Mouse (Mus musculus) adrenal gland, postnatal 36 days (tissue): ENCODE results near the gene Pard3b. TPM values are rescaled to one million over a fixed set of nuclear protein-coding genes. Genes with fewer than 3 reads are reported as not detected.

Experiments
- DNase-seq, 2 experiments: peaks; one replicate each; pipeline ENCODE4 v3.0.0; 2021; ENCODE audit warnings: mixed read lengths in 1 of 2
- total RNA-seq, 2 experiments: library from RNA; stranded (reverse); gene quantifications; 2 replicates each; pipeline ENCODE4 v1.2.3; 2021

Gene Pard3b
- total RNA-seq, 2 experiments from 2014 or later: 14.8 to 17.4 TPM

- DNase-seq: no peak
Observed at GRCm38 (mm10) chr1:62244191-62244984, 605.8 kb downstream of the Pard3b start.

- no peak for DNase-seq
Observed at GRCm38 (mm10) chr1:62252432-62252831, 613.8 kb downstream of the Pard3b start.

- no peak for DNase-seq
Observed at GRCm38 (mm10) chr1:62254316-62254715, 615.7 kb downstream of the Pard3b start.

- no peak for DNase-seq
Observed at GRCm38 (mm10) chr1:62254888-62255287, 616.3 kb downstream of the Pard3b start.

- DNase-seq: no peak
Observed at GRCm38 (mm10) chr1:62276466-62276865, 637.8 kb downstream of the Pard3b start.

- no peak for DNase-seq
Observed at GRCm38 (mm10) chr1:62278586-62278985, 640.0 kb downstream of the Pard3b start.

DNA sequence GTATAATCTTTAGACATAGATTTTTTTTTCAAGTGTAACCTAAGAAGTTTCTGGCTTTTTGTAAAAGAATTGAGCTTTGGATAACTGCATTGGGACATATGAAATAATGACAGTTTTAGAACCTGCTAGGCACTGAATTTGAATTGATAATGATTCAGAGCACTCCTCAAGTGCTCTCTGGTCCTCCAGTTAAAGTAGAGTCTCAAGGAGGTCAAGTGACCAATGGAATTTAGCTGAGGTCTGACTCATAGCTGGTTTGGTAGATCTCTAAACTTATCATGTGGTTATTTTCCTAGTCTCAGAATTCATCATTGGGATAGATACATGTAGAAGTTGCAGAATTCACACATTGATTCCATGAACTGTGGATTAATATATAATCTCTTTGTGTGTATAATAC, 642.0 kb downstream of the Pard3b start:
- no peak for DNase-seq

- DNase-seq: no peak
Observed at GRCm38 (mm10) chr1:62282835-62283234, 644.2 kb downstream of the Pard3b start.

GRCm38 (mm10) chr1:62283624-62284023, 645.0 kb downstream of the Pard3b start:
- DNase-seq: no peak

GRCm38 (mm10) chr1:62309376-62309775, 670.8 kb downstream of the Pard3b start:
- DNase-seq: no peak

DNA sequence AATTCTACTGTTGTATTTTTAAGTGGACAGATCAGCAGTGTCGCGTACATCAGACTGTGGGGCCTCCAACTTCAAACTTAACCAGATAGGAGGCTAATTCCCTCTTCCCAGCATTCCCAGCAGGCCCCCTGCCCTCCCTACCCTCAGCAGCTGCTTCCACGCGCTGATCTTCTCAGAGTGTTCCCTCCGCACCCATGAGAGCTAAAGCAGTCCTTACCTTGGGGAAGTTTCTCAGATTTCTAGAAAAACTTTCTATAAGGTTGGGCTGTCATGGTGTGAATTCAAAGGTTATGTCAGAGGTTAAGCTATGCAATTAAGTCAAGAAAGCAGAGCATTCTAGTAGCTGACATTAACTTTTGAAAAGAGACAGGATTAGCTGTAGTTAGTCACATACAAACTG, 686.6 kb downstream of the Pard3b start:
- DNase-seq: no peak

DNA sequence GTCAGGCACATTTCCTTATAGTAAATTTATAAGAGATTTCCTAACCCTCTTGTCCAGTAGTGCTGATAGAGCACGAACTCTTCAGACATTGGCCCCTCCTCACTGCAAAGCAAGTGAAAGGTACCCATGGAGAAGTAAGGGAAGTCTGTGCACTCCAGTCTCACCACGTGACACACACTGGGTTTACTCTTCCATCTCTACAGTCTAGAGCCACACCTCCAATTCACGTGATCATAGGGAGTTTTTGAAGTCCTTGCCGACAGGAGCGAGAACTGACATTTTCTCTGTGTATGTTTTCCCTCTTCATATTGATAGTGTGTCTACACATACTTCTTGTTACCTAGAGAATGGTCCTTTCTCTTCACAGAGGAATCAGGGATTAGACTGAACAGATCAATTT, 689.1 kb downstream of the Pard3b start:
- DNase-seq: no peak

DNA sequence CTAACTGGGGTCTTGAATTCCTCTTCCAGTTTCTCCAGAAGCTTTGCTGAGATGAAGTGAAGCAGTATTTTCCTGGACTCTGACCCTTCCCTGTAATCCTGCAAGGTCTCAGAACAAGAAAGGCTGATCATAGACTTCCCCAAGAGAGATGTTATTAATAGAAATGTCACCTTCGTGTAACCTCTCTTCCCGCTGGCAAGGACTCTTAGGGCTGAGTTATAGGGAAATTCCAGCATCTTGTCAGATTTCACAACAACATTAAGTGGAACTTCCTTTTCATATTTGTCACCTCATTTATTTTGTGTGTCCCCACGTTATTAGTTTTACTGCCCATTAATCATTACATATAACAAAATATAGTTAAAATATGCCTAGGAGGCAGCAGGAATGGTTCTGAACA, 690.2 kb downstream of the Pard3b start:
- no peak for DNase-seq

- no peak for DNase-seq
Observed at GRCm38 (mm10) chr1:62333016-62333415, 694.4 kb downstream of the Pard3b start.

GRCm38 (mm10) chr1:62334196-62334595, 695.6 kb downstream of the Pard3b start:
- DNase-seq: peak in 1 of 2 experiments; percentile 4

GRCm38 (mm10) chr1:62340261-62340660, 701.6 kb downstream of the Pard3b start:
- DNase-seq: no peak

DNA sequence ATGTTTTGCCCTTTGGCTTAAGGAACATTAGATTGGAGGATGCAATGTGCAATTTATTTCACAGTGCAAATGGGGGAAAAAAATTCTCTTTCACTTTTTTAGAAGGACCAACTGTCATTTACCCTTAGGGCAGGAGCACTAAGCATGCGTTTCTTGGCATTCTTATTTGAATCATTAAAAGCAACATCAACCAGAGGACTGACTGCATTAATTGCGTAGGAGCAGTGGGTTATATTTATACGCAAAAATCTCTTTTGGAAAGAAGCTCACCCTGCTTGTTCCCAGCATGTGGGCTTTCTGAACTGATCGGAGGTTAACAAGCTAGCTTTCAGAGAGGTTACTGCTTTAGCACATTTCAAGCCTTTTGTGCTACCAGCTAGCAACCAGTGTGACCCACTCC, 705.7 kb downstream of the Pard3b start:
- DNase-seq: no peak

DNA sequence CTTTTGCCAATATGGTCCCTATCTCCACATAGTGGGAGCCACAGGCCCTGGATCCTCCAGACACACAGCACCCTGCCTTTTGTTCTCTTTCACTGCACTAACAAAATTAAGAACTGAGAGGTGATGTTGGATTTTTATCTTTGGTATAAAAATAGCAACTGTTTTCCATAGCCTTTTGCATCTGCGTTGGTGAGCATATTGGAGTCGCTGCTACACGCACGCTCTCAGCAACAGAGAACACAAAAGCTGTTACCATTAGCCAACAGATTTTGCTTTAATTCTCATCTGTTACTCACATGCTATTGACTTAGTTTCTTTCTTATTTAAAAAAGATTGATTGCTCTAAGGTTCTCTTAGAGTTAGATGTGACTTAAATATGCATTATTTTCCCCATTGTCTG, 709.7 kb downstream of the Pard3b start:
- no peak for DNase-seq

GRCm38 (mm10) chr1:62355496-62355895, 716.9 kb downstream of the Pard3b start:
- DNase-seq: no peak

- no peak for DNase-seq
Observed at GRCm38 (mm10) chr1:62374427-62375050, 735.9 kb downstream of the Pard3b start.

GRCm38 (mm10) chr1:62378335-62378734, 739.7 kb downstream of the Pard3b start:
- peak in 1 of 2 experiments; percentile 6 for DNase-seq

DNA sequence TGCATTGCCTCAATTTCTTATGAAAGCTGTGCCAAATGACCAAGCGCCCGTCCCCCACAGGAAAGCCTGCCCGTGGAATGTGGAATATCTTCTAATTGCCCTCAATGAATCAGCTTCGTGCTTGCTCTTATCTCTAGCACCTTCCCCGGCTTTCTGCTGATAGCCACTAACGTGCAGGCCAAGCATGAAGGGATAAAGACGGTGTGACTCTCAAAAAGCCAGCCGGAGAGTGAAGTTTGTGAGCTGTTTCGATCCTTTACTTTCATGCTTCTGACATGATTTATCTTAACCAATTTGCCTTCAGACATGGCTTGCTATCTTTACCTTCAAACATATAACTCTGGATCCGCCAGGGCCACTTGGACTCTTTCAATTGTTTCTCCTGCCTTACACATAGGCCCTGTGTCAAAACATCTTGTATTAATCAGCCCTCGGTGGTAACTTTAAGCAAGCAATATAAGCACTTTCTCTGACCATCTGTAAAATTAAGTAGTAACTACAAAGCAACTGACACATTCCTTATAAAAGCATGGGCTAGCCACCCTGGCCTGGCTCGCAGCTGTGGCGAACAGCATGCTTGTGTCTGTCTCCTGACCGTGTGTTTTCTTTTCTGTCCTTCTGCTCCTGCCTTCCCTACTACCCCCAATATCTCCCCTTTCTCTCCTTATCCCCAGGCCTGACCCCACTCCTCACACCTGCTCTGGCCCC, 744.3 kb downstream of the Pard3b start:
- DNase-seq: no peak

GRCm38 (mm10) chr1:62384241-62384640, 745.6 kb downstream of the Pard3b start:
- no peak for DNase-seq
